Mouse (Mus musculus) MEL (cell line): Measurements from ENCODE around the gene Ccdc186. TPM values are rescaled to one million over a fixed set of nuclear protein-coding genes. Genes with fewer than 3 reads are reported as not detected.
"Not testable (repeated sequence)": the region's sequence is repeated elsewhere in the genome, so short reads cannot be mapped to it uniquely, and the experiment has no call there.

ENCODE experiments used
- DNase-seq: peaks from one replicate; pipeline ENCODE4 v3.0.0; 2011; ENCODE audit warnings: low read depth, low spot score
- H3K27ac ChIP-seq: 2 replicates; pipeline ENCODE4 v1.5.1; 2012; ENCODE audit warnings: low read depth, mild to moderate bottlenecking, control low read depth, low read length, moderate library complexity; ENCODE audit not compliant: control insufficient read depth
- H3K27me3 ChIP-seq, 2 experiments: fragments of 150-350 bp in 1 of 2; sonication (generic) in 1 of 2; 2 replicates each; pipeline ENCODE4 v1.6.1; 2012; ENCODE audit warnings: low read length in 2 of 2, mild to moderate bottlenecking in 2 of 2, improper control_type of control experiment in 1 of 2, moderate library complexity in 1 of 2; ENCODE audit not compliant: insufficient read depth in 2 of 2, control insufficient read depth in 1 of 2
- H3K36me3 ChIP-seq, 2 experiments: 2 replicates each; pipeline ENCODE4 v1.6.1; 2012 to 2014; ENCODE audit warnings: low read length in 2 of 2, improper control_type of control experiment in 1 of 2, inconsistent platforms in 1 of 2, mild to moderate bottlenecking in 1 of 2; ENCODE audit not compliant: insufficient read depth in 2 of 2, control insufficient read depth in 1 of 2
- H3K4me1 ChIP-seq, 2 experiments: fragments of 150-350 bp in 1 of 2; sonication (generic) in 1 of 2; 2 replicates each; pipeline ENCODE4 v1.6.1; 2012; ENCODE audit warnings: low read length in 2 of 2, improper control_type of control experiment in 1 of 2, mild to moderate bottlenecking in 1 of 2; ENCODE audit not compliant: insufficient read depth in 2 of 2, control insufficient read depth in 1 of 2
- H3K4me3 ChIP-seq, 2 experiments: fragments of 150-350 bp in 1 of 2; sonication (generic) in 1 of 2; 2 replicates each; pipeline ENCODE4 v1.5.1; 2012; ENCODE audit warnings: low read depth in 2 of 2, low read length in 2 of 2, mild to moderate bottlenecking in 2 of 2, moderate library complexity in 2 of 2, control low read depth in 1 of 2, improper control_type of control experiment in 1 of 2; ENCODE audit not compliant: control insufficient read depth in 1 of 2, insufficient read depth in 1 of 2
- H3K79me2 ChIP-seq: 2 replicates; pipeline ENCODE4 v1.6.1; 2012; ENCODE audit warnings: mild to moderate bottlenecking, low read length, moderate library complexity; ENCODE audit not compliant: control insufficient read depth, poor library complexity, insufficient read depth
- H3K9ac ChIP-seq: 2 replicates; pipeline ENCODE4 v1.6.1; 2012; ENCODE audit warnings: low read depth, mild to moderate bottlenecking, control low read depth, low read length, moderate library complexity; ENCODE audit not compliant: control insufficient read depth, poor library complexity, severe bottlenecking
- H3K9me3 ChIP-seq: fragments of 150-350 bp; sonication (generic); replicated peaks from 2 replicates; pipeline ENCODE4 v1.6.1; 2012; ENCODE audit warnings: mild to moderate bottlenecking, low read length, improper control_type of control experiment, moderate library complexity; ENCODE audit not compliant: insufficient read depth
- CHD1 ChIP-seq: IDR thresholded peaks from 2 replicates; pipeline ENCODE4 v1.6.1; 2012; ENCODE audit warnings: low read depth, mild to moderate bottlenecking, inconsistent platforms, low read length, improper control_type of control experiment
- CHD2 ChIP-seq: IDR thresholded peaks from 2 replicates; pipeline ENCODE4 v1.6.1; 2011; ENCODE audit warnings: low read length, improper control_type of control experiment
- ELF1 ChIP-seq: IDR thresholded peaks from 2 replicates; pipeline ENCODE4 v1.6.1; 2014; ENCODE audit warnings: low read depth, mild to moderate bottlenecking, inconsistent platforms, low read length, improper control_type of control experiment, moderate library complexity
- JUND ChIP-seq: IDR thresholded peaks from 2 replicates; pipeline ENCODE4 v1.6.1; 2011; ENCODE audit warnings: low read depth, mild to moderate bottlenecking, improper control_type of control experiment, low read length
- MEF2A ChIP-seq: IDR thresholded peaks from 2 replicates; pipeline ENCODE4 v1.6.1; 2014; ENCODE audit warnings: low read depth, mild to moderate bottlenecking, inconsistent platforms, low read length, improper control_type of control experiment; ENCODE audit not compliant: poor library complexity, insufficient replicate concordance, severe bottlenecking; ENCODE audit errors: extremely low read depth
- MXI1 ChIP-seq: IDR thresholded peaks from 2 replicates; pipeline ENCODE4 v1.6.1; 2011; ENCODE audit warnings: mild to moderate bottlenecking, low read depth, low read length, improper control_type of control experiment
- MYB ChIP-seq: IDR thresholded peaks from 2 replicates; pipeline ENCODE4 v1.6.1; 2011; ENCODE audit warnings: mild to moderate bottlenecking, low read depth, low read length, improper control_type of control experiment
- POLR2AphosphoS5 ChIP-seq: IDR thresholded peaks from 2 replicates; pipeline ENCODE4 v1.6.1; 2012; ENCODE audit warnings: low read depth, borderline replicate concordance, mild to moderate bottlenecking, inconsistent platforms, low read length, moderate library complexity, mixed read lengths
- TBP ChIP-seq: IDR thresholded peaks from 2 replicates; pipeline ENCODE4 v1.8.0; 2011; ENCODE audit warnings: low read depth, low read length, improper control_type of control experiment
- TCF12 ChIP-seq: IDR thresholded peaks from 2 replicates; pipeline ENCODE4 v1.6.1; 2014; ENCODE audit warnings: low read depth, mild to moderate bottlenecking, inconsistent platforms, low read length, improper control_type of control experiment, moderate library complexity
- UBTF ChIP-seq: IDR thresholded peaks from 2 replicates; pipeline ENCODE4 v1.6.1; 2012; ENCODE audit warnings: low read depth, mild to moderate bottlenecking, inconsistent platforms, low read length, improper control_type of control experiment, moderate library complexity, borderline replicate concordance; ENCODE audit not compliant: insufficient read depth
- USF1 ChIP-seq: IDR thresholded peaks from 2 replicates; pipeline ENCODE4 v1.6.1; 2014; ENCODE audit warnings: low read depth, mild to moderate bottlenecking, inconsistent platforms, low read length, improper control_type of control experiment, moderate library complexity
- USF2 ChIP-seq, 2 experiments: IDR thresholded peaks; 2 replicates each; pipeline ENCODE4 v1.6.1; 2011 to 2012; ENCODE audit warnings: improper control_type of control experiment in 2 of 2, low read length in 2 of 2, borderline replicate concordance in 1 of 2, inconsistent platforms in 1 of 2, low read depth in 1 of 2, mild to moderate bottlenecking in 1 of 2; ENCODE audit not compliant: insufficient read depth in 1 of 2
- polyA plus RNA-seq, 2 experiments: library from polyadenylated mRNA; stranded (reverse) in 1 of 2; unstranded in 1 of 2; fragments of >175 nt in 1 of 2; fragments of >200 nt in 1 of 2; gene quantifications; 2 replicates each; pipeline versions ENCODE4 v1.2.1 to v1.2.4; 2012; ENCODE audit warnings: low replicate concordance in 2 of 2, low read depth in 1 of 2; ENCODE audit not compliant: insufficient read length in 2 of 2, insufficient read depth in 1 of 2, missing spikeins in 1 of 2
- total RNA-seq: library from RNA; depleted of rRNA; stranded (reverse); fragments of 300-350 nt; gene quantifications from 2 replicates; pipeline ENCODE4 v1.2.3, GENCODE M21; 2012

Gene Ccdc186
- total and polyA plus RNA-seq, 3 experiments: 7.9 to 72.2 (median 21.9) TPM

DNA sequence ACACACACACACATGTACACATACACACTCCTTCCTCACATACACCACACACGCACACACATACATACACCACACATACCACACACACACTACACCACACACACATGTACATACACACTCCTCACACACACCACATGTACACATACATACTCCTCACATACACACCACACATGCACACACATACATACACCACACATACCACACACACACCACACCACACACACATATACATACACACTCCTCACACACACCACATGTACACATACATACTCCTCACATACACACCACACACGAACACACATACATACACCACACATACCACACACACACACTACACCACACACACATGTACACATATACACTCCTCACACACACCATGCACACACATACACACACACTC lies 63.7 kb downstream of the Ccdc186 start:
- TF ChIP-seq POLR2AphosphoS5: 0 out of 2 replicates have a peak, but pooled peaks have one; percentile 64
- no peak for TF ChIP-seq USF1
- no peak overlapping the region for H3K4me3 ChIP-seq
- no peak overlapping the region for H3K9ac ChIP-seq
- H3K4me1 ChIP-seq: no peaks in the 10 kb centered on the region
- DNase-seq: no peak
- no peaks in the 10 kb centered on the region for H3K27me3 ChIP-seq
- no peaks in the 10 kb centered on the region for H3K9me3 ChIP-seq
- no peaks in the 10 kb centered on the region for H3K79me2 ChIP-seq
- no peaks in the 10 kb centered on the region for H3K36me3 ChIP-seq
- H3K27ac ChIP-seq: no peak overlapping the region

DNA sequence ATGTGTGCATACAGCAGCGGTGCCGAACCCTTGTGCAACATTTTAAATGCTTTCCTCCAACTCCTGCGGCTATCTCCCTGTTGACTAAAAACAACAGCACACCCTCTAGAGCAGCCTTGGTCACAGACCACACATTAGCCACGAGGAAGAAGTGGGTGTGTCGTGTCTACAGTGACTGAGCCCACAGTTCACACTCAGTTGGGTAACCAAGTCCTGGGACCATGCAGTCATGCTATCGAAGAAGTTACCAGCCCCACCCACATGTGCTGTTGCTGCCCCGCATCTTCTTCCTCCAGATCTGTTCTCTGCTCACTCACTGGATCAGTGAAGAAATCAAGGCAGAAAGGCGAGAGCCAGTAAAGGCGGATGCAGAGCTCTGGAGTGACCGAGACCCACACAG lies 65.6 kb downstream of the Ccdc186 start:
- no peak for DNase-seq
- H3K4me3 ChIP-seq: no peak overlapping the region
- no peaks in the 10 kb centered on the region for H3K9me3 ChIP-seq

DNA sequence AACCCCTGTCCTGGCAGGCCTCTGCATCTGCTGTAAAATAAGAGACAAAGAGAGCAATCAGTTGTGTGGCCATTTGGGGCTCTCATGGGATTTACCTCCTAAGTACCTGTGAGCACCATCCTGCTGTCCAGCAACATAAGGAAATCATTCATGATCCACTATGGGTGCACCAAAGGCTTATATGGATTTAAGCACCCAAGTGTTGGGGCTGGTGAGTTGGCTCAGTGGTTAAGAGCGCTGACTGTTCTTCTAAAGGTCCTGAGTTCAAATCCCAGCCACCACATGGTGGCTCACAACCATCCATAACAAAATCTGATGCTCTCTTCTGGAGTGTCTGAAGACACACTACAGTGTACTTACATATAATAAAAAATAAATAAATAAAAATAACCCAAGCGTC lies 67.5 kb downstream of the Ccdc186 start:
- not testable (repeated sequence) for H3K36me3 ChIP-seq, H3K4me1 ChIP-seq, H3K9me3 ChIP-seq, H3K27me3 ChIP-seq, H3K4me3 ChIP-seq, H3K27ac ChIP-seq, H3K9ac ChIP-seq, DNase-seq, H3K79me2 ChIP-seq
- peak; percentile 64 for TF ChIP-seq TBP

More for the DNA sequence above, 65.6 kb downstream of the Ccdc186 start:
- TF ChIP-seq UBTF (no peak), TBP (no peak), MXI1 (no peak), MYB (no peak), CHD1 (no peak), MEF2A (no peak), CHD2 (no peak), ELF1 (no peak), JUND (no peak), TCF12 (no peak), USF2 (IDR thresholded peaks at IDR 0.05; ENCODE audit: borderline replicate concordance in 1 of 2, insufficient read depth in 1 of 2, low read depth in 1 of 2, low read length in 2 of 2) (no peak)
- Histone ChIP-seq H3K27ac (no peak overlapping the region), H3K79me2 (no peaks in the 10 kb centered on the region), H3K4me1 (no peaks in the 10 kb centered on the region), H3K36me3 (no peaks in the 10 kb centered on the region), H3K9ac (no peak overlapping the region), H3K27me3 (no peaks in the 10 kb centered on the region)
